Mouse (Mus musculus) neural tube, embryonic 12.5 days (tissue): ENCODE data around the gene Cep295. TPM values are rescaled to one million over a fixed set of nuclear protein-coding genes. Genes with fewer than 3 reads are reported as not detected.
"Not testable (repeated sequence)": the region's sequence is repeated elsewhere in the genome, so short reads cannot be mapped to it uniquely, and the experiment has no call there.

ENCODE experiments used
- ATAC-seq: fragments of 200-750 bp; cut with Nextera tagmentation; 2 replicates; pipeline ENCODE4 v1.8.0; 2017; ENCODE audit warnings: low read depth, mild to moderate bottlenecking, moderate TSS enrichment, moderate library complexity; ENCODE audit not compliant: low FRiP score
- H3K27ac ChIP-seq: fragments of 300-500 bp; sonication (generic); 2 replicates; pipeline ENCODE4 v1.5.1; 2016
- H3K27me3 ChIP-seq: fragments of 300-500 bp; sonication (generic); replicated peaks from 2 replicates; pipeline ENCODE4 v1.6.1; 2016; ENCODE audit warnings: mild to moderate bottlenecking
- H3K36me3 ChIP-seq: fragments of 300-500 bp; sonication (generic); 2 replicates; pipeline ENCODE4 v1.6.1; 2016; ENCODE audit warnings: mild to moderate bottlenecking
- H3K4me1 ChIP-seq: fragments of 300-500 bp; sonication (generic); 2 replicates; pipeline ENCODE4 v1.6.1; 2016
- H3K4me2 ChIP-seq: fragments of 300-500 bp; sonication (generic); replicated peaks from 2 replicates; pipeline ENCODE4 v1.6.1; 2016; ENCODE audit warnings: mild to moderate bottlenecking
- H3K4me3 ChIP-seq: fragments of 300-500 bp; sonication (generic); 2 replicates; pipeline ENCODE4 v1.5.1; 2016
- H3K9ac ChIP-seq: fragments of 300-500 bp; sonication (generic); 2 replicates; pipeline ENCODE4 v1.6.1; 2016; ENCODE audit warnings: mild to moderate bottlenecking
- H3K9me3 ChIP-seq: fragments of 300-500 bp; sonication (generic); 2 replicates; pipeline ENCODE4 v1.6.1; 2016; ENCODE audit warnings: mild to moderate bottlenecking
- WGBS: fragments of 180-500 bp; shearing (Covaris S2); methylation state at CpG from one replicate; pipeline ENCODE4 v1.1.7; 2016; 5-methylcytosine and 5-hydroxymethylcytosine counted together
- polyA plus RNA-seq: library from polyadenylated mRNA; unstranded; fragments of >200 nt; fragmentation: Nextera tagmentation; extraction: Ambion mirVana; gene quantifications from 2 replicates; pipeline ENCODE4 v1.2.1, GENCODE M21; 2016

The Cep295 gene
- polyA plus RNA-seq, 1 experiment from 2014 or later = 21.5 TPM

GRCm38 (mm10) chr9:15302881-15303280 is 54.7 kb downstream of the Cep295 start:
- 84% methylated on average over 2 of the region's 2 CpGs for WGBS

GRCm38 (mm10) chr9:15302006-15302405 is 55.6 kb downstream of the Cep295 start:
- H3K4me1 ChIP-seq, H3K27ac ChIP-seq, H3K27me3 ChIP-seq, ATAC-seq, H3K9ac ChIP-seq, H3K4me3 ChIP-seq, H3K4me2 ChIP-seq, H3K36me3 ChIP-seq, H3K9me3 ChIP-seq: not testable (repeated sequence)
- WGBS = 81% methylated on average over 6 of the region's 6 CpGs

More at GRCm38 (mm10) chr9:15302881-15303280, 54.7 kb downstream of the Cep295 start:
- no peak for ATAC-seq
- no peaks in the 10 kb centered on the region for H3K27me3 ChIP-seq
- H3K4me3 ChIP-seq = no peak overlapping the region
- peaks cover 12% of the 10 kb centered on the region for H3K4me1 ChIP-seq
- H3K9me3 ChIP-seq = no peaks in the 10 kb centered on the region
- H3K4me2 ChIP-seq = no peak overlapping the region
- H3K27ac ChIP-seq = no peak overlapping the region
- no peaks in the 10 kb centered on the region for H3K36me3 ChIP-seq
- no peak overlapping the region for H3K9ac ChIP-seq

- no peak for ATAC-seq
Observed at GRCm38 (mm10) chr9:15301399-15301798, 56.2 kb downstream of the Cep295 start.

GRCm38 (mm10) chr9:15300056-15300455 is 57.5 kb downstream of the Cep295 start:
- Histone ChIP-seq H3K36me3 (no peaks in the 10 kb centered on the region), H3K4me2 (no peak overlapping the region), H3K4me3 (no peak overlapping the region), H3K9me3 (no peaks in the 10 kb centered on the region), H3K27me3 (no peaks in the 10 kb centered on the region), H3K9ac (no peak overlapping the region), H3K4me1 (no peaks in the 10 kb centered on the region), H3K27ac (no peak overlapping the region)
- no peak for ATAC-seq
- WGBS = 86% methylated on average over 5 of the region's 5 CpGs

More at GRCm38 (mm10) chr9:15301399-15301798, 56.2 kb downstream of the Cep295 start:
- no peak overlapping the region for H3K4me2 ChIP-seq
- H3K27ac ChIP-seq = no peak overlapping the region
- no peak overlapping the region for H3K9ac ChIP-seq
- no peak overlapping the region for H3K4me3 ChIP-seq
- no peaks in the 10 kb centered on the region for H3K4me1 ChIP-seq
- no peaks in the 10 kb centered on the region for H3K27me3 ChIP-seq
- no peaks in the 10 kb centered on the region for H3K9me3 ChIP-seq
- no peaks in the 10 kb centered on the region for H3K36me3 ChIP-seq
- WGBS = 70% methylated on average over 6 of the region's 6 CpGs

GRCm38 (mm10) chr9:15298451-15298850 is 59.1 kb downstream of the Cep295 start:
- WGBS = 33% methylated on average over 2 of the region's 2 CpGs
- H3K36me3 ChIP-seq = no peaks in the 10 kb centered on the region
- no peak for ATAC-seq
- H3K27me3 ChIP-seq = no peaks in the 10 kb centered on the region
- no peak overlapping the region for H3K4me3 ChIP-seq
- no peaks in the 10 kb centered on the region for H3K9me3 ChIP-seq
- no peak overlapping the region for H3K27ac ChIP-seq
- no peaks in the 10 kb centered on the region for H3K4me1 ChIP-seq
- H3K9ac ChIP-seq = no peak overlapping the region
- no peak overlapping the region for H3K4me2 ChIP-seq

- no peaks in the 10 kb centered on the region for H3K27me3 ChIP-seq
- H3K36me3 ChIP-seq = no peaks in the 10 kb centered on the region
- H3K4me1 ChIP-seq = no peaks in the 10 kb centered on the region
- no peak overlapping the region for H3K4me3 ChIP-seq
- no peak overlapping the region for H3K9ac ChIP-seq
- H3K27ac ChIP-seq = no peak overlapping the region
- H3K4me2 ChIP-seq = no peak overlapping the region
- 90% methylated on average over 7 of the region's 7 CpGs for WGBS
- H3K9me3 ChIP-seq = no peaks in the 10 kb centered on the region
- no peak for ATAC-seq
Observed at GRCm38 (mm10) chr9:15297112-15297511, 60.5 kb downstream of the Cep295 start.

GRCm38 (mm10) chr9:15289251-15289650 is 68.3 kb downstream of the Cep295 start:
- Histone ChIP-seq H3K27me3 (no peaks in the 10 kb centered on the region), H3K4me2 (no peak overlapping the region), H3K9me3 (no peaks in the 10 kb centered on the region), H3K9ac (no peak overlapping the region), H3K27ac (no peak overlapping the region), H3K36me3 (peaks cover 4% of the 10 kb centered on the region; the same call in 1 of the 2 replicates), H3K4me1 (no peaks in the 10 kb centered on the region), H3K4me3 (no peak overlapping the region)
- no peak for ATAC-seq
- WGBS = 91% methylated on average over 6 of the region's 6 CpGs

GRCm38 (mm10) chr9:15288402-15288801 is 69.2 kb downstream of the Cep295 start:
- no peak for ATAC-seq

GRCm38 (mm10) chr9:15287846-15288245 is 69.7 kb downstream of the Cep295 start:
- Histone ChIP-seq H3K4me2 (no peak overlapping the region), H3K36me3 (peaks cover 4% of the 10 kb centered on the region; the same call in 1 of the 2 replicates), H3K27ac (no peak overlapping the region), H3K4me3 (no peak overlapping the region), H3K4me1 (no peaks in the 10 kb centered on the region), H3K9me3 (no peaks in the 10 kb centered on the region), H3K27me3 (no peaks in the 10 kb centered on the region), H3K9ac (no peak overlapping the region)
- ATAC-seq = no peak
- WGBS = 57% methylated on average over 6 of the region's 6 CpGs

More at GRCm38 (mm10) chr9:15288402-15288801, 69.2 kb downstream of the Cep295 start:
- H3K9ac ChIP-seq = no peak overlapping the region
- H3K27me3 ChIP-seq = no peaks in the 10 kb centered on the region
- H3K4me2 ChIP-seq = no peak overlapping the region
- H3K4me1 ChIP-seq = no peaks in the 10 kb centered on the region
- H3K36me3 ChIP-seq = peaks cover 4% of the 10 kb centered on the region; the same call in 1 of the 2 replicates
- WGBS = 85% methylated on average over 3 of the region's 3 CpGs
- no peak overlapping the region for H3K4me3 ChIP-seq
- no peaks in the 10 kb centered on the region for H3K9me3 ChIP-seq
- no peak overlapping the region for H3K27ac ChIP-seq

- Histone ChIP-seq H3K36me3 (peaks cover 4% of the 10 kb centered on the region; the same call in 1 of the 2 replicates), H3K27me3 (no peaks in the 10 kb centered on the region), H3K4me1 (peaks cover 7% of the 10 kb centered on the region), H3K27ac (no peak overlapping the region), H3K9me3 (no peaks in the 10 kb centered on the region), H3K9ac (no peak overlapping the region), H3K4me3 (no peak overlapping the region), H3K4me2 (no peak overlapping the region)
- WGBS = 73% methylated on average over 3 of the region's 3 CpGs
- ATAC-seq = no peak
Observed at GRCm38 (mm10) chr9:15285443-15285842, 72.1 kb downstream of the Cep295 start.

- Histone ChIP-seq H3K4me1 (peaks cover 15% of the 10 kb centered on the region), H3K9me3 (no peaks in the 10 kb centered on the region), H3K36me3 (peaks cover 7% of the 10 kb centered on the region), H3K27ac (no peak overlapping the region), H3K9ac (peak overlapping the region; percentile 95), H3K4me2 (peak overlapping the region; percentile 79), H3K4me3 (peak overlapping the region; percentile 96), H3K27me3 (no peaks in the 10 kb centered on the region)
- WGBS = 46% methylated on average over 5 of the region's 5 CpGs
- ATAC-seq = peak; percentile 43
Observed at GRCm38 (mm10) chr9:15280491-15280879, 77.1 kb downstream of the Cep295 start.

GRCm38 (mm10) chr9:15279649-15280490 is 77.7 kb downstream of the Cep295 start, which contains the start of gene Med17:
Med17 (minus strand) TSS chr9:15279931.
- Histone ChIP-seq H3K27me3 (no peaks in the 10 kb centered on the region), H3K4me2 (peak within 1 kb of the TSS; percentile 79), H3K27ac (peak within 1 kb of the TSS; percentile 71), H3K36me3 (peaks cover 14% of the 10 kb centered on the region), H3K4me3 (peak within 1 kb of the TSS; percentile 96), H3K4me1 (peaks cover 15% of the 10 kb centered on the region), H3K9me3 (no peaks in the 10 kb centered on the region), H3K9ac (peak within 1 kb of the TSS; percentile 95)
- peak; percentile 98 for ATAC-seq
- 1% methylated on average over 57 of the region's 57 CpGs for WGBS
